In the genomic region with DNA sequence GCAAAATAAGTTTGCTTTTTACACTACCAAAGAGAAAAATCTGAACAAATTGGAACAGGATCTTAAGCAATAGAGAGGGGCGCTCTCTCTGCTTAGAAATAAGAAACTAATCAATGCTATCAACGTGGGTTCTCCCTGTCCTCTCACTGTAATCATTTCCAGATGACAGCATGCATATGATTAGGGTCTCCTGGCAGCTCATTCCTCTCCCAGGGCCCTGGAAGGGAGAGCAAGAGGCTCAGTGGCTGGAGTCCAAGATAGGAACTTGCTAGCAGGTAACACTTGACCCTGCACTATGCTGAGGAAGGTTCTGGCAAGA, we compare ENCODE assay signal across 10 mouse cellular contexts.
DNase-seq lines count a peak whose midpoint lies in the region; ATAC-seq lines count a peak whose summit lies in the region.
"Had no signal": no experiment of that assay in that cellular context is flagged by ENCODE, and none has a peak within 500 bp of the region (broad histone marks: within the 10 kb centered on the region; RNA-seq: fewer than 3 reads in every experiment).

No protein-coding gene starts in this region.

- no peaks in the 10 kb centered on the region for H3K36me3 ChIP-seq in heart, embryonic 15.5 days
- no peaks in the 10 kb centered on the region for H3K36me3 ChIP-seq in forebrain, embryonic 14.5 days (ENCODE audit: control insufficient read depth, insufficient read depth, low read length)
- H3K36me3 ChIP-seq in limb, embryonic 13.5 days: no peaks in the 10 kb centered on the region
- no peaks in the 10 kb centered on the region for H3K36me3 ChIP-seq in neural tube, embryonic 14.5 days (ENCODE audit: control insufficient read depth, insufficient read depth, low read length)

- peaks cover 40% of the 10 kb centered on the region for H3K4me1 ChIP-seq in heart, embryonic 15.5 days (replicated peaks)
- H3K4me1 ChIP-seq in forebrain, embryonic 14.5 days (ENCODE audit: control insufficient read depth, insufficient read depth, low read length): peaks cover 20% of the 10 kb centered on the region
- H3K4me1 ChIP-seq in limb, embryonic 13.5 days: peaks cover 52% of the 10 kb centered on the region
- no peaks in the 10 kb centered on the region for H3K4me1 ChIP-seq in neural tube, embryonic 14.5 days (ENCODE audit: control insufficient read depth, insufficient read depth, low read length)

- H3K9me3 ChIP-seq in heart, embryonic 15.5 days (replicated peaks): no peaks in the 10 kb centered on the region
- peaks cover 5% of the 10 kb centered on the region; the same call in 1 of the 2 replicates for H3K9me3 ChIP-seq in forebrain, embryonic 14.5 days (replicated peaks; ENCODE audit: control insufficient read depth, low read length)
- H3K9me3 ChIP-seq in limb, embryonic 13.5 days: peaks cover 9% of the 10 kb centered on the region
- H3K9me3 ChIP-seq in neural tube, embryonic 14.5 days (ENCODE audit: control insufficient read depth, low read length): no peaks in the 10 kb centered on the region

- H3K27me3 ChIP-seq in heart, embryonic 15.5 days: no peaks in the 10 kb centered on the region
- no peaks in the 10 kb centered on the region for H3K27me3 ChIP-seq in forebrain, embryonic 14.5 days (replicated peaks; ENCODE audit: control insufficient read depth, insufficient read depth, low read length)
- no peaks in the 10 kb centered on the region; the same call in 1 of the 2 replicates for H3K27me3 ChIP-seq in limb, embryonic 13.5 days
- H3K27me3 ChIP-seq in neural tube, embryonic 14.5 days (ENCODE audit: control insufficient read depth, insufficient read depth, low read length): no peaks in the 10 kb centered on the region

- H3K27ac ChIP-seq in heart, embryonic 15.5 days: peak overlapping the region; percentile 78
- H3K27ac ChIP-seq in forebrain, embryonic 14.5 days (ENCODE audit: low read depth, low read length): no peak overlapping the region
- H3K27ac ChIP-seq in limb, embryonic 13.5 days: no peak overlapping the region
- no peak overlapping the region for H3K27ac ChIP-seq in neural tube, embryonic 14.5 days (ENCODE audit: low read depth, low read length)
- H3K27ac ChIP-seq: macrophage had no signal

- WGBS in heart, embryonic 15.5 days: 35% methylated on average over 2 of the region's 2 CpGs
- WGBS in forebrain, embryonic 14.5 days: 17% methylated on average over 2 of the region's 2 CpGs
- 11% methylated on average over 2 of the region's 2 CpGs for WGBS in limb, embryonic 13.5 days
- WGBS in neural tube, embryonic 14.5 days: 28% methylated on average over 2 of the region's 2 CpGs

- ATAC-seq in heart, embryonic 15.5 days (replicated peaks; ENCODE audit: insufficient number of reproducible peaks, insufficient read depth, low FRiP score, low read depth): no peak
- ATAC-seq in forebrain, embryonic 14.5 days: 0 out of 2 replicates have a peak, but pooled peaks have one; percentile 23
- ATAC-seq in limb, embryonic 13.5 days (ENCODE audit: low FRiP score, low read depth): no peak
- no peak for ATAC-seq in neural tube, embryonic 14.5 days (ENCODE audit: low read depth)

- peak overlapping the region; percentile 29; the same call in 1 of the 2 replicates for H3K9ac ChIP-seq in heart, embryonic 15.5 days
- H3K9ac ChIP-seq in forebrain, embryonic 14.5 days (ENCODE audit: low read length): no peak overlapping the region; the same call in 1 of the 2 replicates
- no peak overlapping the region; the same call in 1 of the 2 replicates for H3K9ac ChIP-seq in limb, embryonic 13.5 days
- 0 out of 2 replicates have a peak overlapping the region, but pooled peaks have one; percentile 22 for H3K9ac ChIP-seq in neural tube, embryonic 14.5 days (replicated peaks; ENCODE audit: low read depth, low read length)

- no peak overlapping the region for H3K4me3 ChIP-seq in heart, embryonic 15.5 days
- no peak overlapping the region for H3K4me3 ChIP-seq in forebrain, embryonic 14.5 days (ENCODE audit: low read depth, low read length)
- no peak overlapping the region for H3K4me3 ChIP-seq in limb, embryonic 13.5 days
- H3K4me3 ChIP-seq in neural tube, embryonic 14.5 days (ENCODE audit: low read depth, low read length): no peak overlapping the region

- DNase-seq in heart, postnatal 25 days (ENCODE audit: low spot score): no peak
- DNase-seq in forebrain, embryonic 14.5 days (ENCODE audit: low spot score): peak; percentile 30
- no peak for DNase-seq in yolk sac, embryonic 10.5 days (ENCODE audit: low spot score)
- DNase-seq in MN1 (ENCODE audit: low spot score): no peak
- no peak for DNase-seq in cerebellum, adult 9-10 months
- DNase-seq: cerebellum, postnatal 10 days had no signal

- peak overlapping the region; percentile 53 for H3K4me2 ChIP-seq in heart, embryonic 15.5 days
- H3K4me2 ChIP-seq in forebrain, embryonic 14.5 days (ENCODE audit: low read length): peak overlapping the region; percentile 45
- H3K4me2 ChIP-seq in limb, embryonic 13.5 days (replicated peaks): peak overlapping the region; percentile 53
- H3K4me2 ChIP-seq in neural tube, embryonic 14.5 days (ENCODE audit: low read depth, low read length): peak overlapping the region; percentile 12

- intact Hi-C loops in heart, postnatal 25 days (cut with DNase I): no loop called here

Comparison
In these comparisons a context has a peak if more than half of its experiments do, and no peak if none do; other contexts are left out.
1. H3K9ac ChIP-seq: peak in heart, embryonic 15.5 days (single experiment) and neural tube, embryonic 14.5 days (single experiment); none in forebrain, embryonic 14.5 days (single experiment) and limb, embryonic 13.5 days (single experiment).
2. Peak in every context shown above with its lines, with median percentiles within 50 percentile points of each other: H3K4me2 ChIP-seq.